Mouse (Mus musculus): ENCODE measurements around the gene Arnt. TPM values are rescaled to one million over a fixed set of nuclear protein-coding genes. Genes with fewer than 3 reads are reported as not detected.

Arnt gene
- 9.4 TPM for polyA plus RNA-seq (2015; fragmentation: Illumina TruSeq; extraction: RNeasy Lipid Tissue Mini Kit (QIAGEN cat#74804); ENCODE audit: insufficient read depth, low read depth, low replicate concordance)

GRCm38 (mm10) chr3:95434136-95434982 lies at the start of gene Arnt:
Gene Arnt, plus strand, starts transcription at chr3:95434388.

GRCm38 (mm10) chr3:95402741-95403140 lies 31.4 kb upstream of the Arnt start, which contains the start of gene 4930558C23Rik:
Gene 4930558C23Rik, minus strand, starts transcription at chr3:95402841.

GRCm38 (mm10) chr3:95499024-95499423 lies 64.8 kb downstream of the Arnt start, which contains the start of gene Ctsk:
Gene Ctsk, plus strand, starts transcription at chr3:95499256.

GRCm38 (mm10) chr3:95526622-95527211 lies 92.5 kb downstream of the Arnt start, which contains the start of gene Ctss:
Gene Ctss, plus strand, starts transcription at chr3:95526786.

Other genes starting within 250 kb of the Arnt start
- 5.2 TPM for gene Gabpb2, start 216.5 kb upstream of the Arnt start, polyA plus RNA-seq (2015; fragmentation: Illumina TruSeq; extraction: RNeasy Lipid Tissue Mini Kit (QIAGEN cat#74804); ENCODE audit: insufficient read depth, low read depth, low replicate concordance)
- 15.7 TPM for gene Cdc42se1, start 205.7 kb upstream of the Arnt start, polyA plus RNA-seq (2015; fragmentation: Illumina TruSeq; extraction: RNeasy Lipid Tissue Mini Kit (QIAGEN cat#74804); ENCODE audit: insufficient read depth, low read depth, low replicate concordance)
- gene Mllt11, start 202.2 kb upstream of the Arnt start, polyA plus RNA-seq (2015; fragmentation: Illumina TruSeq; extraction: RNeasy Lipid Tissue Mini Kit (QIAGEN cat#74804); ENCODE audit: insufficient read depth, low read depth, low replicate concordance) = 5.8 TPM
- not detected for gene Gm128, start 192.8 kb upstream of the Arnt start, polyA plus RNA-seq (2015; fragmentation: Illumina TruSeq; extraction: RNeasy Lipid Tissue Mini Kit (QIAGEN cat#74804); ENCODE audit: insufficient read depth, low read depth, low replicate concordance)
- gene Bnipl, start 183.2 kb upstream of the Arnt start, polyA plus RNA-seq (2015; fragmentation: Illumina TruSeq; extraction: RNeasy Lipid Tissue Mini Kit (QIAGEN cat#74804); ENCODE audit: insufficient read depth, low read depth, low replicate concordance) = not detected
- gene Mindy1, start 153.0 kb upstream of the Arnt start, polyA plus RNA-seq (2015; fragmentation: Illumina TruSeq; extraction: RNeasy Lipid Tissue Mini Kit (QIAGEN cat#74804); ENCODE audit: insufficient read depth, low read depth, low replicate concordance) = 27.6 TPM
- 2.3 TPM for gene Prune1, start 152.3 kb upstream of the Arnt start, polyA plus RNA-seq (2015; fragmentation: Illumina TruSeq; extraction: RNeasy Lipid Tissue Mini Kit (QIAGEN cat#74804); ENCODE audit: insufficient read depth, low read depth, low replicate concordance)
- gene Anxa9, start 127.2 kb upstream of the Arnt start, polyA plus RNA-seq (2015; fragmentation: Illumina TruSeq; extraction: RNeasy Lipid Tissue Mini Kit (QIAGEN cat#74804); ENCODE audit: insufficient read depth, low read depth, low replicate concordance) = 2.8 TPM
- gene Cers2, start 119.6 kb upstream of the Arnt start, polyA plus RNA-seq (2015; fragmentation: Illumina TruSeq; extraction: RNeasy Lipid Tissue Mini Kit (QIAGEN cat#74804); ENCODE audit: insufficient read depth, low read depth, low replicate concordance) = 33.2 TPM
- gene Setdb1, start 77.2 kb upstream of the Arnt start, polyA plus RNA-seq (2015; fragmentation: Illumina TruSeq; extraction: RNeasy Lipid Tissue Mini Kit (QIAGEN cat#74804); ENCODE audit: insufficient read depth, low read depth, low replicate concordance) = 10.3 TPM
- not detected for gene 4930558C23Rik, start 31.5 kb upstream of the Arnt start, polyA plus RNA-seq (2015; fragmentation: Illumina TruSeq; extraction: RNeasy Lipid Tissue Mini Kit (QIAGEN cat#74804); ENCODE audit: insufficient read depth, low read depth, low replicate concordance)
- 3.1 TPM for gene Ctsk, start 64.9 kb downstream of the Arnt start, polyA plus RNA-seq (2015; fragmentation: Illumina TruSeq; extraction: RNeasy Lipid Tissue Mini Kit (QIAGEN cat#74804); ENCODE audit: insufficient read depth, low read depth, low replicate concordance)
- 14.4 TPM for gene Ctss, start 92.4 kb downstream of the Arnt start, polyA plus RNA-seq (2015; fragmentation: Illumina TruSeq; extraction: RNeasy Lipid Tissue Mini Kit (QIAGEN cat#74804); ENCODE audit: insufficient read depth, low read depth, low replicate concordance)
- not detected for gene Hormad1, start 125.3 kb downstream of the Arnt start, polyA plus RNA-seq (2015; fragmentation: Illumina TruSeq; extraction: RNeasy Lipid Tissue Mini Kit (QIAGEN cat#74804); ENCODE audit: insufficient read depth, low read depth, low replicate concordance)
- 10.5 TPM for gene Golph3l, start 154.5 kb downstream of the Arnt start, polyA plus RNA-seq (2015; fragmentation: Illumina TruSeq; extraction: RNeasy Lipid Tissue Mini Kit (QIAGEN cat#74804); ENCODE audit: insufficient read depth, low read depth, low replicate concordance)
- gene Ensa, start 190.6 kb downstream of the Arnt start, polyA plus RNA-seq (2015; fragmentation: Illumina TruSeq; extraction: RNeasy Lipid Tissue Mini Kit (QIAGEN cat#74804); ENCODE audit: insufficient read depth, low read depth, low replicate concordance) = 17.8 TPM
- 35.6 TPM for gene Mcl1, start 224.4 kb downstream of the Arnt start, polyA plus RNA-seq (2015; fragmentation: Illumina TruSeq; extraction: RNeasy Lipid Tissue Mini Kit (QIAGEN cat#74804); ENCODE audit: insufficient read depth, low read depth, low replicate concordance)